Mouse (Mus musculus): ENCODE measurements around the gene Vnn1. TPM values are rescaled to one million over a fixed set of nuclear protein-coding genes. Genes with fewer than 3 reads are reported as not detected.
A peak's percentile ranks its signal among the peaks of the same experiment; 100 is the strongest.

Vnn1 gene
- 4.5 and 5.1 TPM in 2 replicates for polyA plus RNA-seq (2011; ENCODE audit: insufficient read length, low read depth, missing spikeins)

GRCm38 (mm10) chr10:23894601-23895349 lies at the start of gene Vnn1:
TSS of gene Vnn1 (plus strand) at chr10:23894688.
- TF ChIP-seq CTCF (IDR thresholded peaks at IDR 0.05; ENCODE audit: borderline replicate concordance, insufficient read depth, low read length), result no peak
- 0 out of 2 replicates have a peak, but pooled peaks have one; percentile 22 for TF ChIP-seq POLR2A (IDR thresholded peaks at IDR 0.05; ENCODE audit: low read depth, low read length)
- Histone ChIP-seq H3K4me3 (ENCODE audit: insufficient read depth, low read length) (peak within 1 kb of the TSS; percentile 4; the same call in 1 of the 2 replicates), H3K4me1 (ENCODE audit: control insufficient read depth, insufficient read depth, low read length) (no peaks in the 10 kb centered on the region), H3K27ac (ENCODE audit: insufficient read depth, low read length) (no peak within 1 kb of the TSS)

GRCm38 (mm10) chr10:23851228-23851912 lies 43.1 kb upstream of the Vnn1 start, which contains the start of gene Vnn3:
TSS of gene Vnn3 (plus strand) at chr10:23851462.
- Histone ChIP-seq H3K4me1 (ENCODE audit: control insufficient read depth, insufficient read depth, low read length) (no peaks in the 10 kb centered on the region), H3K4me3 (ENCODE audit: insufficient read depth, low read length) (no peak within 1 kb of the TSS)
- TF ChIP-seq POLR2A (IDR thresholded peaks at IDR 0.05; ENCODE audit: low read depth, low read length) (no peak), CTCF (IDR thresholded peaks at IDR 0.05; ENCODE audit: borderline replicate concordance, insufficient read depth, low read length) (no peak)

GRCm38 (mm10) chr10:23852096-23852495 lies 42.4 kb upstream of the Vnn1 start:
- no peaks in the 10 kb centered on the region for H3K4me1 ChIP-seq (ENCODE audit: control insufficient read depth, insufficient read depth, low read length)
- TF ChIP-seq POLR2A (IDR thresholded peaks at IDR 0.05; ENCODE audit: low read depth, low read length) (no peak), CTCF (IDR thresholded peaks at IDR 0.05; ENCODE audit: borderline replicate concordance, insufficient read depth, low read length) (no peak)
- H3K4me3 ChIP-seq (ENCODE audit: insufficient read depth, low read length), result no peak overlapping the region
- no peak overlapping the region for H3K27ac ChIP-seq (ENCODE audit: insufficient read depth, low read length)

More at GRCm38 (mm10) chr10:23851228-23851912, 43.1 kb upstream of the Vnn1 start, which contains the start of gene Vnn3:
- H3K27ac ChIP-seq (ENCODE audit: insufficient read depth, low read length), result no peak within 1 kb of the TSS

GRCm38 (mm10) chr10:23864362-23865312 lies 29.9 kb upstream of the Vnn1 start:
- TF ChIP-seq POLR2A (IDR thresholded peaks at IDR 0.05; ENCODE audit: low read depth, low read length) (no peak), CTCF (IDR thresholded peaks at IDR 0.05; ENCODE audit: borderline replicate concordance, insufficient read depth, low read length) (no peak)

DNA sequence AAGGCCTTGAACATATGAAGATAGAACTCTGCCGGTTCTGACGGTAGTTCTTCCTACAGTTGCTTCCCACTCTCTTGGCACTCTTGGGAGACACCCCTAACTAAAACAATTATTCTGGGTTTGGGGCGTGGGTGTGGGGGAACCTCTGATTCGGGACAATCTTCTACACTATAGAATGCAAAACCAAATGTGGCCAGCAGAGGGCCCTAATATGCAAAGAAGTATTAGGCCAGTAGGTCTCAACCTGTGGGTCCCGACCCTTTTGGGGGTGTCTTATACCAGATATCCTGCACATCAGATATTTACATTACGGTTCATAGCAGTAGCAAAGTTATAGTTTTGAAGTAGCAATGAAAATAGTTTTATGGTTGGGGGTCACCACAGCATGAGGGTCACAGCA lies 13.8 kb upstream of the Vnn1 start:
- no peak overlapping the region for H3K4me3 ChIP-seq (ENCODE audit: insufficient read depth, low read length)
- H3K27ac ChIP-seq (ENCODE audit: insufficient read depth, low read length), result no peak overlapping the region
- no peaks in the 10 kb centered on the region for H3K4me1 ChIP-seq (ENCODE audit: control insufficient read depth, insufficient read depth, low read length)
- TF ChIP-seq POLR2A (IDR thresholded peaks at IDR 0.05; ENCODE audit: low read depth, low read length), result no peak
- TF ChIP-seq CTCF (IDR thresholded peaks at IDR 0.05; ENCODE audit: borderline replicate concordance, insufficient read depth, low read length), result no peak

More at GRCm38 (mm10) chr10:23864362-23865312, 29.9 kb upstream of the Vnn1 start:
- H3K4me3 ChIP-seq (ENCODE audit: insufficient read depth, low read length), result no peak overlapping the region
- H3K27ac ChIP-seq (ENCODE audit: insufficient read depth, low read length), result no peak overlapping the region
- no peaks in the 10 kb centered on the region for H3K4me1 ChIP-seq (ENCODE audit: control insufficient read depth, insufficient read depth, low read length)

DNA sequence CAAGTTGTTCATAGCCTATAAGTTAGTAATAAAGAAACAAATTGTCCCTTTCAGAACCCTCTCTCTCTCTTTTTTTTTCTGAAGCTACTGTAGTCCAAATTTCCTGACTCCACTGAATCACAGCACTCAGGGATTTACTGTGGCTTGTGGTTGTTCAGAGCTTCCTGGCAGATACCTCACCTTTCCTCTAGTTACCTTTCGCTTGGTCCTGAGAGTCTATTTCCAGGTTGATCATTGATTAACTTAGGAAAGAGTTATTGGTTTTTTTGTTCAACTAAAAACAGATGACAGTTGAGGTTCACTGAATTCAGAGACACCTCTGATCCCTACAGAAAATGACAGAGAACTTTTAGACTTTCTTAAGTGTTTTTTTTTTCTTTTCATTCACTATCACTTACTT lies 9.6 kb upstream of the Vnn1 start:
- TF ChIP-seq CTCF (IDR thresholded peaks at IDR 0.05; ENCODE audit: borderline replicate concordance, insufficient read depth, low read length) (no peak), POLR2A (IDR thresholded peaks at IDR 0.05; ENCODE audit: low read depth, low read length) (no peak)
- Histone ChIP-seq H3K4me3 (ENCODE audit: insufficient read depth, low read length) (no peak overlapping the region), H3K27ac (ENCODE audit: insufficient read depth, low read length) (no peak overlapping the region), H3K4me1 (ENCODE audit: control insufficient read depth, insufficient read depth, low read length) (no peaks in the 10 kb centered on the region)

DNA sequence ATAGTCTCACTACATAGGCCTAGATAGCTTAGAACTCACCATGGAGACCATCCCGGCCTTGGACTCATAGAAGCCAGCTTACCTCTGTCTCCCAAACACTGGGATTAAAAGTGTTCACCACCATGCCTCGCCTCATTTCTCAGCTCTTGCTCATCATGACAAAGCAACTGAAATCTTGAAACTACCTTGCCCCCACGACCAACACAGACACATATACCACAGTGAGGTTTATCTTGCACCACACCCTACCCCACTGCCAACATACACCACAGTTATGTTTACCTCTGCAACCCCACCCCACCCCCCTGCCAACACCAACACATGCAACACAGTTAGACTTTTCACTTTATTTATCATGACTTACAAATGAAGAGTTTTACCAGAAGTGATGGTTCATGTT lies 8.4 kb upstream of the Vnn1 start:
- Histone ChIP-seq H3K27ac (ENCODE audit: insufficient read depth, low read length) (no peak overlapping the region), H3K4me1 (ENCODE audit: control insufficient read depth, insufficient read depth, low read length) (no peaks in the 10 kb centered on the region), H3K4me3 (ENCODE audit: insufficient read depth, low read length) (no peak overlapping the region)
- TF ChIP-seq CTCF (IDR thresholded peaks at IDR 0.05; ENCODE audit: borderline replicate concordance, insufficient read depth, low read length) (no peak), POLR2A (IDR thresholded peaks at IDR 0.05; ENCODE audit: low read depth, low read length) (no peak)

- no peak overlapping the region for H3K27ac ChIP-seq (ENCODE audit: insufficient read depth, low read length)
- H3K4me3 ChIP-seq (ENCODE audit: insufficient read depth, low read length), result no peak overlapping the region
- H3K4me1 ChIP-seq (ENCODE audit: control insufficient read depth, insufficient read depth, low read length), result no peaks in the 10 kb centered on the region
- TF ChIP-seq CTCF (IDR thresholded peaks at IDR 0.05; ENCODE audit: borderline replicate concordance, insufficient read depth, low read length), result no peak
- TF ChIP-seq POLR2A (IDR thresholded peaks at IDR 0.05; ENCODE audit: low read depth, low read length), result no peak
Observed at GRCm38 (mm10) chr10:23892987-23893386, 1.5 kb upstream of the Vnn1 start.

DNA sequence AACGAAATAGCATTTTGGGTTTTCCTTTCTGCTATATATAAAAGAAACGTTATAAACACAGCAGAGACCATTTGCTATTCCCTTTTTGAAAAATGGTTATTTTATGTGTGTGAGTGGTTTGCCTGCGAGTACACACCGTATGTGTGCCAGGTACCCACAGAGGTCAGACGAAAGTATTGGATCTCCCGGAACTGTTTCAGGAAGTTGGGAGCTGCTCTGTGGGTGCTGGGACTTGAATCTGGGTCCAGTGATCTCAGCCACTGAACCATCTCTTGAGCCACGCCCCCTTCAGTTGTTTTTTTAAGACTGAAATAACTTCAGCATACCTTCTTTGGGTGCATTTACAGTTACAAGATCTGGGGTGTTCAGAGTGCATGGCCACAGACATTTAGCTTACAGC lies 888 bp downstream of the Vnn1 start:
- Histone ChIP-seq H3K4me3 (ENCODE audit: insufficient read depth, low read length) (no peak overlapping the region), H3K4me1 (ENCODE audit: control insufficient read depth, insufficient read depth, low read length) (no peaks in the 10 kb centered on the region), H3K27ac (ENCODE audit: insufficient read depth, low read length) (no peak overlapping the region)
- TF ChIP-seq CTCF (IDR thresholded peaks at IDR 0.05; ENCODE audit: borderline replicate concordance, insufficient read depth, low read length) (no peak), POLR2A (IDR thresholded peaks at IDR 0.05; ENCODE audit: low read depth, low read length) (no peak)
